Mouse (Mus musculus): Measurements from ENCODE around the gene Zw10. TPM values are rescaled to one million over a fixed set of nuclear protein-coding genes. Genes with fewer than 3 reads are reported as not detected.

Zw10 gene
- polyA plus RNA-seq (2017; shearing (Covaris generic)), result 10 to 100 TPM; 33.5 to 38.6 TPM

GRCm38 (mm10) chr9:49055333-49056205 lies at the start of gene Zw10:
Gene Zw10, plus strand, starts transcription at chr9:49055613.
- ATAC-seq, result peak; percentile 98

- ATAC-seq, result no peak
Observed at GRCm38 (mm10) chr9:49015824-49016223, 39.6 kb upstream of the Zw10 start.

GRCm38 (mm10) chr9:49021289-49021688 lies 34.1 kb upstream of the Zw10 start:
- no peak for ATAC-seq

- no peak for ATAC-seq
Observed at GRCm38 (mm10) chr9:49023956-49024355, 31.5 kb upstream of the Zw10 start.

- no peak for ATAC-seq
Observed at GRCm38 (mm10) chr9:49024529-49024928, 30.9 kb upstream of the Zw10 start.

GRCm38 (mm10) chr9:49034764-49035163 lies 20.6 kb upstream of the Zw10 start:
- ATAC-seq, result no peak

GRCm38 (mm10) chr9:49050901-49051300 lies 4.5 kb upstream of the Zw10 start:
- no peak for ATAC-seq

GRCm38 (mm10) chr9:49051349-49051748 lies 4.1 kb upstream of the Zw10 start:
- ATAC-seq, result peak; percentile 17

GRCm38 (mm10) chr9:49054028-49054427 lies 1.4 kb upstream of the Zw10 start:
- ATAC-seq, result no peak

- no peak for ATAC-seq
Observed at GRCm38 (mm10) chr9:49076847-49077246, 21.4 kb downstream of the Zw10 start.

GRCm38 (mm10) chr9:49081107-49081506 lies 25.7 kb downstream of the Zw10 start, which contains the start of gene Tmprss5:
Gene Tmprss5, plus strand, starts transcription at chr9:49081260.
- no peak for ATAC-seq

- ATAC-seq, result no peak
Observed at GRCm38 (mm10) chr9:49081561-49081960, 26.1 kb downstream of the Zw10 start.

GRCm38 (mm10) chr9:49087317-49087716 lies 31.9 kb downstream of the Zw10 start:
- no peak for ATAC-seq

- no peak for ATAC-seq
Observed at GRCm38 (mm10) chr9:49098871-49099270, 43.5 kb downstream of the Zw10 start.

GRCm38 (mm10) chr9:49102328-49102727 lies 46.9 kb downstream of the Zw10 start:
- no peak for ATAC-seq

GRCm38 (mm10) chr9:49109101-49109500 lies 53.7 kb downstream of the Zw10 start:
- no peak for ATAC-seq

- no peak for ATAC-seq
Observed at GRCm38 (mm10) chr9:49110476-49111220, 55.2 kb downstream of the Zw10 start.

- ATAC-seq, result no peak
Observed at GRCm38 (mm10) chr9:49111296-49111695, 55.9 kb downstream of the Zw10 start.

- ATAC-seq, result no peak
Observed at GRCm38 (mm10) chr9:49118271-49118825, 62.9 kb downstream of the Zw10 start.

GRCm38 (mm10) chr9:49119759-49120158 lies 64.3 kb downstream of the Zw10 start:
- no peak for ATAC-seq

GRCm38 (mm10) chr9:49125706-49126105 lies 70.3 kb downstream of the Zw10 start:
- ATAC-seq, result no peak
